Mouse (Mus musculus) limb, embryonic 15.5 days (tissue): ENCODE results near the gene Fads1. TPM values are rescaled to one million over a fixed set of nuclear protein-coding genes. Genes with fewer than 3 reads are reported as not detected.

Experiments
- ATAC-seq: fragments of 200-750 bp; cut with Nextera tagmentation; 2 replicates; pipeline ENCODE4 v1.8.0; 2017; ENCODE audit warnings: low read depth, moderate TSS enrichment; ENCODE audit not compliant: insufficient number of reproducible peaks, low FRiP score, low TSS enrichment
- H3K27ac ChIP-seq: fragments of 300-500 bp; sonication (generic); 2 replicates; pipeline ENCODE4 v1.5.1; 2015; ENCODE audit warnings: moderate library complexity, mild to moderate bottlenecking, inconsistent platforms
- H3K27me3 ChIP-seq: fragments of 300-500 bp; sonication (generic); 2 replicates; pipeline ENCODE4 v1.6.1; 2015; ENCODE audit warnings: inconsistent platforms
- H3K36me3 ChIP-seq: fragments of 300-500 bp; sonication (generic); 2 replicates; pipeline ENCODE4 v1.6.1; 2015; ENCODE audit warnings: inconsistent platforms
- H3K4me1 ChIP-seq: fragments of 300-500 bp; sonication (generic); 2 replicates; pipeline ENCODE4 v1.6.1; 2015; ENCODE audit warnings: inconsistent platforms
- H3K4me2 ChIP-seq: fragments of 300-500 bp; sonication (generic); 2 replicates; pipeline ENCODE4 v1.6.1; 2015; ENCODE audit warnings: mild to moderate bottlenecking, inconsistent platforms
- H3K4me3 ChIP-seq: fragments of 300-500 bp; sonication (generic); 2 replicates; pipeline ENCODE4 v1.5.1; 2015; ENCODE audit warnings: mild to moderate bottlenecking, inconsistent platforms
- H3K9ac ChIP-seq: fragments of 300-500 bp; sonication (generic); 2 replicates; pipeline ENCODE4 v1.6.1; 2015; ENCODE audit warnings: inconsistent platforms
- H3K9me3 ChIP-seq: fragments of 300-500 bp; sonication (generic); 2 replicates; pipeline ENCODE4 v1.6.1; 2016; ENCODE audit warnings: inconsistent platforms
- WGBS: fragments of 180-500 bp; shearing (Covaris S2); methylation state at CpG from one replicate; pipeline ENCODE4 v1.1.7; 2015; 5-methylcytosine and 5-hydroxymethylcytosine counted together
- polyA plus RNA-seq: library from polyadenylated mRNA; unstranded; fragments of >200 nt; fragmentation: Nextera tagmentation; extraction: Ambion mirVana; gene quantifications from 2 replicates; pipeline ENCODE4 v1.2.1, GENCODE M21; 2015

Gene Fads1
- polyA plus RNA-seq, 1 experiment from 2014 or later: 79.8 TPM

- H3K9ac ChIP-seq: no peak overlapping the region
- no peak overlapping the region for H3K4me2 ChIP-seq
- ATAC-seq: no peak
- no peak overlapping the region for H3K4me3 ChIP-seq
- peaks cover 5% of the 10 kb centered on the region; the same call in 1 of the 2 replicates for H3K4me1 ChIP-seq
- 37% methylated on average over 3 of the region's 3 CpGs for WGBS
- H3K36me3 ChIP-seq: no peaks in the 10 kb centered on the region
- no peak overlapping the region for H3K27ac ChIP-seq
- no peaks in the 10 kb centered on the region for H3K9me3 ChIP-seq
- no peaks in the 10 kb centered on the region for H3K27me3 ChIP-seq
Measured at GRCm38 (mm10) chr19:10219108-10219507, 36.4 kb downstream of the Fads1 start.

GRCm38 (mm10) chr19:10219593-10219992, 36.9 kb downstream of the Fads1 start:
- ATAC-seq: no peak
- H3K27ac ChIP-seq: no peak overlapping the region
- 59% methylated on average over 6 of the region's 6 CpGs for WGBS

GRCm38 (mm10) chr19:10221585-10221984, 38.9 kb downstream of the Fads1 start:
- H3K9ac ChIP-seq: no peak overlapping the region
- no peak for ATAC-seq

More at GRCm38 (mm10) chr19:10219593-10219992, 36.9 kb downstream of the Fads1 start:
- Histone ChIP-seq H3K4me2 (no peak overlapping the region), H3K9me3 (no peaks in the 10 kb centered on the region), H3K36me3 (no peaks in the 10 kb centered on the region), H3K27me3 (no peaks in the 10 kb centered on the region), H3K4me3 (no peak overlapping the region), H3K4me1 (peaks cover 5% of the 10 kb centered on the region; the same call in 1 of the 2 replicates), H3K9ac (no peak overlapping the region)

DNA sequence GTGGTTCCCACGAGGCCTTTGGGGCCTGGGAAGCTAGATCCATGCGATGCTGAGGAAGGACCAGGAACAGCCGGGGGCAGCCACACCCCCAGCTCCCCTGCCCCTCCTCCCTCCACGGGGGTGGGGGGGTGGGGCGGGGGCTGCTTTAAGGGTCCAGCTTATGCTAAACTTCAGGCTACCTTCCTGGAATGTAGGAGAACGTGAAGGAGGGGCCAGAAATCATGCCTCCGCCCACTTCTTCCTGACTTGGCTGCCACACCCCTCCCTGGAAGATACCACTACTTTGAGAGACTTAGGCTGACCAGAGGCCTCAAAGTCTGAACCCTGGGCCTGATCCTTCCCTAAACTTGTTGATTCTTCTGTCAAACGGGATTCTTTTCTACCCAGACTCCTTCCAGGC, 40.0 kb downstream of the Fads1 start:
- ATAC-seq: no peak
- WGBS: 27% methylated on average over 8 of the region's 8 CpGs

More at GRCm38 (mm10) chr19:10221585-10221984, 38.9 kb downstream of the Fads1 start:
- WGBS: 36% methylated on average over 4 of the region's 4 CpGs
- no peak overlapping the region for H3K4me2 ChIP-seq
- no peaks in the 10 kb centered on the region for H3K27me3 ChIP-seq
- no peak overlapping the region for H3K4me3 ChIP-seq
- no peak overlapping the region for H3K27ac ChIP-seq
- H3K4me1 ChIP-seq: peaks cover 12% of the 10 kb centered on the region
- H3K9me3 ChIP-seq: no peaks in the 10 kb centered on the region
- H3K36me3 ChIP-seq: no peaks in the 10 kb centered on the region

DNA sequence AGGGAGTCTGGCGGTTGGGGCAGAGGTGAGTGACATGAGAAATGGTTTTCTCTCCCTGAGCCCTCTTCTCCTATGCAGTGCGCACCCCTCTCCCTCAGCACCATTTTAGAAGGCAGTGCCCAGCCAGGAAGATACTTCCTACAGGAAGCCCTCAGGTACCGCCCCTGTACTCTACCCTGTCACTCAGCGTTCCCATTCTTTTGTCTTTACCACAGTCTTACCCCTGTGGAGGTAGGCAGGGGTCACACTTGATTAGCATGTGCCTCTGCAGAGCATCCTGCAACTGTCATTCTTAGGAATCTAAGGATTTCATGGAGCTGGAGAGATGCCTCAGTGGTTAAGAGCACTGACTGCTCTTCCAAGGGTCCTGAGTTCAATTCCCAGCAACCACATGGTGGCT, 40.9 kb downstream of the Fads1 start:
- H3K27me3 ChIP-seq: no peaks in the 10 kb centered on the region
- H3K4me3 ChIP-seq: no peak overlapping the region
- 73% methylated on average over 4 of the region's 4 CpGs for WGBS
- peaks cover 12% of the 10 kb centered on the region for H3K4me1 ChIP-seq
- H3K9me3 ChIP-seq: no peaks in the 10 kb centered on the region
- H3K9ac ChIP-seq: no peak overlapping the region
- no peaks in the 10 kb centered on the region for H3K36me3 ChIP-seq
- ATAC-seq: no peak
- no peak overlapping the region for H3K4me2 ChIP-seq
- H3K27ac ChIP-seq: no peak overlapping the region

More for the DNA sequence above, 40.0 kb downstream of the Fads1 start:
- Histone ChIP-seq H3K4me2 (no peak overlapping the region), H3K4me3 (no peak overlapping the region), H3K27me3 (no peaks in the 10 kb centered on the region), H3K36me3 (no peaks in the 10 kb centered on the region), H3K9ac (no peak overlapping the region), H3K9me3 (no peaks in the 10 kb centered on the region), H3K27ac (no peak overlapping the region), H3K4me1 (peaks cover 12% of the 10 kb centered on the region)

DNA sequence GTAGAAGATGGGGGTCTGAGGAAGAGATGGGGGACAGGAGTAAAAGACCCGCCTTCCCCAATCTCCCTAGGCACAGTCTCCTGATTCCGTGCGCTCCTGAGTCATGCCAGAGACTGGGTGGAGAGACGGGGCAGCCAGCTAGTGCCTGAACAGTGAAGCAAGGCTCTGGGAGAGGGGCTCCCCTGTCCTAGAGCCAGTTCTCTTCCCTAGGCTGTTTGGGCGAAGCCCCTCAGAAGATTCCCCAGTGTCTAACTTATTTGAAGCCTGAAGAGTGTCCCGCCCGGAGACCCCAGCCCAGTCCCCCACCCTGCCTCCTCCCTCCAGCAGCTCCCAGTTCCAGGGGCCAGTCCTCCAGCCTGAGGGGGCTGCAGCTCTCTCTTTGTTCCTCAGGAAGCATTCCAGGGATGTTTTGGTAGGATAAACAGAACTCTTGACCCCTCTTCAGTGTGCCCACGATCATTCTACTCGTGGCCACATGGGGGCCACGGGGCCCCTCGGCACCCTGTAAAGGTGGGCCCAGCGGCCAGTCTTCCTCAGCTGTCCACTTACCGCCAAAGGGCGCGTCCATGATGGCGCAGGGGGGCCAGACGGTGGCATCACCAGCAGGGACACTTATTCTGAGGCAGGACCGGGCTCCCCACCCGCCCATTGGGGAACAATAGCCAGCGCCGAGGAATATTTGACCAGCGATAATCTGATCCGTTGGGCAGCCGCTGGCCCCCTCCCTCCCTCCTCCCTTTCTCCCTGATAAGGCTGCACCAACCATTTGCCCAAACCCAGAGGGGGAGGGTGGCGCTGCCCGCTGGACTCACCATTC, 42.2 kb downstream of the Fads1 start:
- Histone ChIP-seq H3K36me3 (no peaks in the 10 kb centered on the region), H3K9me3 (no peaks in the 10 kb centered on the region), H3K27ac (no peak overlapping the region), H3K27me3 (no peaks in the 10 kb centered on the region), H3K4me2 (no peak overlapping the region), H3K4me3 (no peak overlapping the region), H3K4me1 (peaks cover 12% of the 10 kb centered on the region), H3K9ac (no peak overlapping the region)
- 38% methylated on average over 26 of the region's 26 CpGs for WGBS
- ATAC-seq: no peak

- Histone ChIP-seq H3K4me3 (no peak overlapping the region), H3K36me3 (no peaks in the 10 kb centered on the region), H3K27ac (no peak overlapping the region), H3K9ac (no peak overlapping the region), H3K4me2 (no peak overlapping the region), H3K4me1 (peaks cover 13% of the 10 kb centered on the region), H3K9me3 (no peaks in the 10 kb centered on the region), H3K27me3 (no peaks in the 10 kb centered on the region)
- 68% methylated on average over 4 of the region's 4 CpGs for WGBS
- no peak for ATAC-seq
Measured at GRCm38 (mm10) chr19:10225767-10226166, 43.1 kb downstream of the Fads1 start.

GRCm38 (mm10) chr19:10231016-10231415, 48.3 kb downstream of the Fads1 start:
- Histone ChIP-seq H3K9me3 (no peaks in the 10 kb centered on the region), H3K27ac (no peak overlapping the region), H3K4me3 (no peak overlapping the region), H3K9ac (no peak overlapping the region), H3K4me1 (peaks cover 13% of the 10 kb centered on the region), H3K27me3 (0 out of 2 replicates have a peak, but pooled peaks cover 3% of the 10 kb centered on the region), H3K36me3 (no peaks in the 10 kb centered on the region), H3K4me2 (no peak overlapping the region)
- 12% methylated on average over 7 of the region's 7 CpGs for WGBS
- ATAC-seq: no peak

DNA sequence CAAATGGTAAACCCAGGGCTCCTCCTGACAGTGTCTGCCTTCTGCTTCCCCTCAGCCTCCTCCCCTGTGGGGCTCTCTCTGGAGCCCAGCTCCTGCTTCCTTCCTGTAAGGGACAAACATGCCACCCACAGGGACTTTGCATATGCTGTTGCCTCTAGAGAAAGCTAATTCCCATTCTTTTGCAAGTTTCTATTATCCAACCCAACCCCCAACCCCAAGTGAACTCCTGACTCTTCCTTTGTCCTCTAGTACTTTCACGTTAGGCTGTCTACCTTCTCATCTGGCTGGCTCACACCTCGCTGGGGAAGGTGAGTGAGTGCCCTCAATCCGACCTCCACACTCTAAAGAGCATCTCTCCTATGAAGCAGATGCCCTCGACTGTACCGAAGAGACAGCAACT, 49.2 kb downstream of the Fads1 start:
- WGBS: 22% methylated on average over 5 of the region's 5 CpGs
- ATAC-seq: no peak

GRCm38 (mm10) chr19:10232327-10233017, 49.8 kb downstream of the Fads1 start:
- no peaks in the 10 kb centered on the region for H3K36me3 ChIP-seq
- WGBS: 29% methylated on average over 9 of the region's 9 CpGs

More for the DNA sequence above, 49.2 kb downstream of the Fads1 start:
- Histone ChIP-seq H3K4me3 (no peak overlapping the region), H3K27ac (no peak overlapping the region), H3K4me2 (no peak overlapping the region), H3K9ac (no peak overlapping the region), H3K36me3 (no peaks in the 10 kb centered on the region), H3K9me3 (no peaks in the 10 kb centered on the region), H3K27me3 (0 out of 2 replicates have a peak, but pooled peaks cover 3% of the 10 kb centered on the region), H3K4me1 (peaks cover 13% of the 10 kb centered on the region)

DNA sequence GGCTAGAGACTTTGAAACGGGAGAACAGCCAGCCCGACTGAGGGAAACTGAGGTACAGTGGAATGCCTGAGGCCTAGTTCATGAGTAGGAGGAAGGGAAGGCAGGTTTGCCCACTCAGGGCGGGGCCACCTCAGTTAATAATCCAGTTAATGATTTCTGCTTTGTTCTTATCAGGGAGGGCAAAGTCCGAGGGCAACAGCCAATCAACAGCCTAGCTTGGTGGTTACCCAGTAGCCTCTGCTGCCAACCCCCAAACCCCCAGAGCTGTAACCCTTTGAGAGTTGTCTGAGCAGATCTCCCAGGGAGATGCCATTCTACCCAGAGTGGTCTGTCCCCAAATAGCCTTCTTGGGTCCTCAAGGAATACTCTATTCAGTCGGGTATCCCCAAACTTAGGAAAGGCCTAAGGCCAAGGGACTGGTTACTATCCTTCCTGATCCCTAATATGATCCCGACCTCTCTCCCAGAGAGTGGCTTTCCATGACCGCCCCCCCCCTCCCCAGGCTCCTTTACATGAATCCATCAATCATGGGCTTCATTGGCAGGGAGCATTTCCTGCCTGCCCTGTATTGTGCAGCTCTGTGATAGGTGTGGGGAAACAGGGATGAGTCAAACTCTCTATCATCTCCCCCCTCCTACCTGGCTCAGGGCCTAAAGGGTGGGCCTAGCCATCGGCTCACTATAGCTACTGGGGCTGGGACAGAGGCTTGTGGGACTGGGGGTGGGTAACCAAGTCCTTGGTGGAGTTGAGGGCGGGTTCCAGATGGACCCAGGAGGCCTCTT, 53.3 kb downstream of the Fads1 start:
- Histone ChIP-seq H3K27me3 (peaks cover 9% of the 10 kb centered on the region; the same call in 1 of the 2 replicates), H3K36me3 (no peaks in the 10 kb centered on the region), H3K27ac (no peak overlapping the region), H3K4me1 (peaks cover 24% of the 10 kb centered on the region), H3K9me3 (no peaks in the 10 kb centered on the region), H3K4me2 (no peak overlapping the region), H3K4me3 (no peak overlapping the region), H3K9ac (no peak overlapping the region)
- ATAC-seq: no peak
- 75% methylated on average over 9 of the region's 9 CpGs for WGBS

More at GRCm38 (mm10) chr19:10232327-10233017, 49.8 kb downstream of the Fads1 start:
- 0 out of 2 replicates have a peak, but pooled peaks cover 3% of the 10 kb centered on the region for H3K27me3 ChIP-seq
- H3K4me3 ChIP-seq: no peak overlapping the region
- H3K4me2 ChIP-seq: no peak overlapping the region
- no peaks in the 10 kb centered on the region for H3K9me3 ChIP-seq
- peaks cover 13% of the 10 kb centered on the region for H3K4me1 ChIP-seq
- ATAC-seq: no peak
- H3K27ac ChIP-seq: no peak overlapping the region
- no peak overlapping the region for H3K9ac ChIP-seq
